Mouse (Mus musculus) liver, embryonic 12.5 days (tissue): ENCODE results near the gene Mgat4c. TPM values are rescaled to one million over a fixed set of nuclear protein-coding genes. Genes with fewer than 3 reads are reported as not detected.
"Not testable (repeated sequence)": the region's sequence is repeated elsewhere in the genome, so short reads cannot be mapped to it uniquely, and the experiment has no call there.

Source experiments
- ATAC-seq: fragments of 200-750 bp; cut with Nextera tagmentation; 2 replicates; pipeline ENCODE4 v1.8.0; 2017; ENCODE audit warnings: moderate number of reproducible peaks, mild to moderate bottlenecking, moderate library complexity
- H3K27ac ChIP-seq: fragments of 300-500 bp; sonication (generic); 2 replicates; pipeline ENCODE4 v1.5.1; 2016; ENCODE audit warnings: mild to moderate bottlenecking
- H3K27me3 ChIP-seq: fragments of 300-500 bp; sonication (generic); replicated peaks from 2 replicates; pipeline ENCODE4 v1.6.1; 2016; ENCODE audit warnings: mild to moderate bottlenecking, moderate library complexity
- H3K36me3 ChIP-seq: fragments of 300-500 bp; sonication (generic); 2 replicates; pipeline ENCODE4 v1.6.1; 2016; ENCODE audit warnings: mild to moderate bottlenecking, moderate library complexity
- H3K4me1 ChIP-seq: fragments of 300-500 bp; sonication (generic); 2 replicates; pipeline ENCODE4 v1.6.1; 2016
- H3K4me2 ChIP-seq: fragments of 300-500 bp; sonication (generic); 2 replicates; pipeline ENCODE4 v1.6.1; 2016; ENCODE audit warnings: mild to moderate bottlenecking, moderate library complexity
- H3K4me3 ChIP-seq: fragments of 300-500 bp; sonication (generic); 2 replicates; pipeline ENCODE4 v1.5.1; 2016; ENCODE audit warnings: mild to moderate bottlenecking, moderate library complexity
- H3K9ac ChIP-seq: fragments of 300-500 bp; sonication (generic); 2 replicates; pipeline ENCODE4 v1.6.1; 2016; ENCODE audit warnings: mild to moderate bottlenecking, moderate library complexity
- H3K9me3 ChIP-seq: fragments of 300-500 bp; sonication (generic); replicated peaks from 2 replicates; pipeline ENCODE4 v1.6.1; 2016; ENCODE audit warnings: mild to moderate bottlenecking, moderate library complexity
- WGBS: fragments of 180-500 bp; shearing (Covaris S2); methylation state at CpG from one replicate; pipeline ENCODE4 v1.1.7; 2016; ENCODE audit not compliant: insufficient replicate concordance; 5-methylcytosine and 5-hydroxymethylcytosine counted together
- microRNA-seq: library from miRNA; unstranded; fragments of <30 nt; microRNA quantifications from one replicate; pipeline ENCODE4, GENCODE M21; 2017
- polyA plus RNA-seq: library from polyadenylated mRNA; unstranded; fragments of >200 nt; fragmentation: Nextera tagmentation; extraction: Ambion mirVana; gene quantifications from 2 replicates; pipeline ENCODE4 v1.2.1, GENCODE M21; 2016

Mgat4c gene
- polyA plus RNA-seq, 1 experiment from 2014 or later = not detected

DNA sequence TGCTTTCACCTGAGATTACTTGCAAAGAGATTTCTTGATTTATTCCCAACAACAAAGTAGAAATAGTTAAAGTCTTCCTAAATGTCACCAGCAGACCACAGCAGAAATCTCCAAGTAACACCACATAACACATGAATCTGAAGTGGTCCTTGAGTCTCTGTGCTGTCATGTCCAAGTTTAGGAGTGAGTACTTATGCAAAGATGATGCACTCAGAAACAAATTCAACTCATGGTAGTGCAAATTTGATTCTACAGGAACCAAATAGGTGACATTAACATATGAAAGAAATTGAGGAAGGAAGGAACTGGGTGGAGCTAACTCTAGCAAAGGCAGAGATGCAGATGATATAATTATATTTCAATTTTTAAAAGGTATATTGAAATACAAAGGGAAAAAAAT, 690.8 kb downstream of the Mgat4c start:
- no peaks in the 10 kb centered on the region for H3K4me1 ChIP-seq
- no peak overlapping the region for H3K27ac ChIP-seq
- no peaks in the 10 kb centered on the region for H3K9me3 ChIP-seq

GRCm38 (mm10) chr10:102374061-102374460, 692.8 kb downstream of the Mgat4c start:
- Histone ChIP-seq H3K27ac (no peak overlapping the region), H3K9me3 (no peaks in the 10 kb centered on the region), H3K9ac (no peak overlapping the region), H3K36me3 (no peaks in the 10 kb centered on the region), H3K4me3 (no peak overlapping the region), H3K27me3 (no peaks in the 10 kb centered on the region), H3K4me1 (no peaks in the 10 kb centered on the region), H3K4me2 (no peak overlapping the region)
- WGBS = 70% methylated on average over 4 of the region's 4 CpGs
- no peak for ATAC-seq

More for the DNA sequence above, 690.8 kb downstream of the Mgat4c start:
- H3K36me3 ChIP-seq = no peaks in the 10 kb centered on the region
- no peak overlapping the region for H3K9ac ChIP-seq
- H3K27me3 ChIP-seq = no peaks in the 10 kb centered on the region
- H3K4me3 ChIP-seq = no peak overlapping the region
- no peak for ATAC-seq
- no peak overlapping the region for H3K4me2 ChIP-seq

DNA sequence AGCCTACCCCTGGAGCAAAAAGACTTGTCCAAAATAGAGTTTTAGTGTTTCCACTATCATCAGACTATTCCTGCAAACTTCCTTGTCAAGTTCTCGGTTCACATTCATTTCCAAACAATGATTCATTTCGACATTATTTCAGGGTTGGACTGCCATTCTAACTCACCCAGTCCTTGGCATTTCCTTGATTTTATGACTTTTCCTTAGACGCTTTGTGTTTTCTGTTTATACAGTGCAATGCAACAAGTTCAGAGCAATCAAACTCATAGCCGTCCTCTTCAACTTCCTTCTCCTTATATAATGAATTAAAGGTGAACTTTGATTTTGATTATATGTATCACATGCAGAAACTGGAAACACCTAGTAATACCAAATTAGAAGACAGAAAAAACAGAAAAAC, 696.1 kb downstream of the Mgat4c start:
- Histone ChIP-seq H3K9ac (no peak overlapping the region), H3K4me2 (no peak overlapping the region), H3K27me3 (no peaks in the 10 kb centered on the region), H3K36me3 (no peaks in the 10 kb centered on the region), H3K27ac (no peak overlapping the region), H3K4me1 (no peaks in the 10 kb centered on the region), H3K4me3 (no peak overlapping the region), H3K9me3 (no peaks in the 10 kb centered on the region)
- ATAC-seq = no peak
- WGBS = 62% methylated on average over 4 of the region's 4 CpGs

DNA sequence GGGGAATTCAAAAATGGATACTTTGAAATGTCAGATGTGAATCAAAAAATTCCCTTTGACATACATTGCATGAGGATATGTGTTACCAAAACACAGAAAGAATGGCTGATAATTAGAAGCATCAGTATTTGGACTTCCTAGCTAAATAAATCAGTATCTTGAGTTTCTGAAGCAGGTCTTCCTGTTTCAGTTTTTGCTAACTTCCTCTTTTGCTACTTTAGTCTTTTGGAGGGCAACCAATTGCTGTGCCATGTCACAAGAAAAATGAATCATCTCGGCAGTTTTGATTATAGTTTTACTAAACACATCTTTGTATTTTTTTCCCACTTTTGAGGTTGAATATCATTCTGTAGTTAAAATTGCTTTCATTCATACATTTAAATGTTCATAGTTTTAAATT, 707.9 kb downstream of the Mgat4c start:
- Histone ChIP-seq H3K4me1 (no peaks in the 10 kb centered on the region), H3K27me3 (no peaks in the 10 kb centered on the region), H3K9ac (no peak overlapping the region), H3K4me3 (no peak overlapping the region), H3K36me3 (no peaks in the 10 kb centered on the region), H3K4me2 (no peak overlapping the region), H3K9me3 (no peaks in the 10 kb centered on the region), H3K27ac (no peak overlapping the region)
- 48% methylated on average over 1 of the region's 1 CpGs for WGBS
- no peak for ATAC-seq

- no peaks in the 10 kb centered on the region for H3K4me1 ChIP-seq
- no peak for ATAC-seq
- H3K36me3 ChIP-seq = no peaks in the 10 kb centered on the region
Measured at GRCm38 (mm10) chr10:102417654-102418272, 736.5 kb downstream of the Mgat4c start.

DNA sequence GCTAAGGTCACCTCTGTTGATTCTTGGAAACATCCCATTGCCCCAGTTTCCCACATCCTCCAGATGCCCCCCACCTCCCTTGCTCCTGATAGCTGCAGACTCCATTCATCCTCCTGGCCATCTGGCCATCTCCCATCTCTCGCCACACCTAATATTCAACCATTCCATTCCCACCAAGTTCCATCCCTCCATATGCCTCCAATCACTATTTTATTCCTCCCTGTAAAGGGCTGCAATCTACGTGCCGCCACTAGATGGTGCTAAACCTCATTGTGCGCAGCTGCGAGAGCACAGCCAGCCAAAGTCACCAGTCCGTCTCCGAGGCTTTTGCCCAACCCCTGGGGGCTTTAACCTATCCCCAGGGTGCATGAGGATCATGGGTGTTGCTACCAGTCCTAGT, 753.8 kb downstream of the Mgat4c start:
- H3K4me1 ChIP-seq, H3K9ac ChIP-seq, H3K27me3 ChIP-seq, H3K27ac ChIP-seq, H3K36me3 ChIP-seq, H3K4me2 ChIP-seq, H3K4me3 ChIP-seq, H3K9me3 ChIP-seq, ATAC-seq: not testable (repeated sequence)
- 4% methylated on average over 7 of the region's 7 CpGs for WGBS

More at GRCm38 (mm10) chr10:102417654-102418272, 736.5 kb downstream of the Mgat4c start:
- Histone ChIP-seq H3K27ac (no peak overlapping the region), H3K27me3 (no peaks in the 10 kb centered on the region), H3K4me2 (no peak overlapping the region), H3K9ac (no peak overlapping the region), H3K9me3 (no peaks in the 10 kb centered on the region), H3K4me3 (no peak overlapping the region)
- 68% methylated on average over 2 of the region's 2 CpGs for WGBS

DNA sequence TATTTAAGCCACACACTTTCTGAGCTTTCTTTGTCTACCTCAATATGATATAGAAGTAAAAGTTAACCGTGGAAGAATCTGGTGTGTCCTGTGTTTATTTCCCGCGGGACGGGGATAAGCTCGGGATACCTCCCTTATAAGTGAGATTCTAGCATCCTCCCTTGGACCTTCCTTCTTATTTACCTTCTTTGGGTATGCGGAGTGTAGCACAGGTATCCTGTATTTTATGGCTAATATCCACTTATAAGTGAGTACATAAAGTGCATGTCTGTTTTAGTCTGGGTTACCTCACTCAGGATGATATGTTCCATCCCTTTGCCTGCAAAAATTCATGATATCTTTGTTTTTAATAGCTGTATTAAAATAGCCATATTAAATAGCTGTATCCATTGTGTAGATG, 754.2 kb downstream of the Mgat4c start:
- WGBS = 38% methylated on average over 6 of the region's 6 CpGs
- H3K36me3 ChIP-seq, H3K4me2 ChIP-seq, H3K27me3 ChIP-seq, H3K4me1 ChIP-seq, H3K9ac ChIP-seq, H3K9me3 ChIP-seq, H3K4me3 ChIP-seq, ATAC-seq, H3K27ac ChIP-seq: not testable (repeated sequence)

Small RNAs within 50 kb of the gene (microRNA-seq; reads per million reads assigned to microRNA genes)
- gene Mir3059 = not detected
